12 mouse cellular contexts compared by ENCODE assay signal in genomic region chr13:29616654-29617171, GRCm38 (mm10).
"Had no signal": no experiment of that assay in that cellular context is flagged by ENCODE, and none has a peak within 500 bp of the region (broad histone marks: within the 10 kb centered on the region; RNA-seq: fewer than 3 reads in every experiment).

No protein-coding gene starts in this region.

- H3K4me2 ChIP-seq: limb, embryonic 15.5 days; lung, embryonic 14.5 days; midbrain, embryonic 15.5 days; neural tube, embryonic 13.5 days had no signal

- H3K4me1 ChIP-seq: midbrain, embryonic 15.5 days had no signal

- H3K4me3 ChIP-seq: limb, embryonic 15.5 days; midbrain, embryonic 10.5 days; midbrain, embryonic 15.5 days; neural tube, embryonic 13.5 days had no signal

- H3K36me3 ChIP-seq: limb, embryonic 15.5 days; midbrain, embryonic 10.5 days; midbrain, embryonic 15.5 days; neural tube, embryonic 13.5 days had no signal

- H3K27ac ChIP-seq: limb, embryonic 15.5 days; midbrain, embryonic 10.5 days; midbrain, embryonic 15.5 days; neural tube, embryonic 13.5 days had no signal

- H3K9me3 ChIP-seq: limb, embryonic 15.5 days; midbrain, embryonic 10.5 days; midbrain, embryonic 15.5 days; neural tube, embryonic 13.5 days had no signal

- DNase-seq: kidney, adult 8-10 months; kidney, postnatal 25 days; layer of hippocampus, postnatal 36 days; lung, embryonic 14.5 days; lung, postnatal 10 days; lung, postnatal 4 days; right cerebral cortex, postnatal 25 days had no signal

- H3K27me3 ChIP-seq: limb, embryonic 15.5 days; midbrain, embryonic 15.5 days; neural tube, embryonic 13.5 days had no signal

- ATAC-seq: intestine, postnatal 0 days; midbrain, embryonic 15.5 days had no signal

- H3K9ac ChIP-seq: limb, embryonic 15.5 days; lung, embryonic 14.5 days; midbrain, embryonic 15.5 days; neural tube, embryonic 13.5 days had no signal
